Mouse (Mus musculus) E14TG2a.4 (cell line): Measurements from ENCODE around the gene Trim40.

Experiments used
- CTCF ChIP-seq: conservative IDR thresholded peaks from 2 replicates; pipeline ENCODE4 v1.5.1; 2014; ENCODE audit warnings: low read length
- NANOG ChIP-seq: IDR thresholded peaks from 2 replicates; pipeline ENCODE4 v1.6.1; 2014; ENCODE audit warnings: borderline replicate concordance, low read length, mixed read lengths

GRCm38 (mm10) chr17:36849992-36850391 is 39.9 kb downstream of the Trim40 start:
- no peak for TF ChIP-seq CTCF
- no peak for TF ChIP-seq NANOG
